Mouse (Mus musculus) left cerebral cortex, postnatal 14 days (tissue): ENCODE results near the gene Gzmn. TPM values are rescaled to one million over a fixed set of nuclear protein-coding genes. Genes with fewer than 3 reads are reported as not detected.
"Not testable (repeated sequence)": the region's sequence is repeated elsewhere in the genome, so short reads cannot be mapped to it uniquely, and the experiment has no call there.

Experiments
- DNase-seq, 2 experiments: peaks; one replicate each; pipeline ENCODE4 v3.0.0; 2021 to 2022; ENCODE audit warnings: low spot score in 2 of 2, mixed read lengths in 1 of 2
- intact Hi-C: fragments of 180-260 bp; cut with DNase I; formaldehyde crosslinking; loops from one replicate; pipeline ENCODE4 v1.15.1; 2025
- long read RNA-seq, 2 experiments: library from polyadenylated mRNA; stranded (forward); transcript quantifications; one replicate each; pipeline ENCODE4 v2.0.0; 2021
- total RNA-seq, 2 experiments: library from RNA; stranded (reverse); gene quantifications; 2 replicates each; pipeline ENCODE4 v1.2.3; 2021

Gzmn gene
- total RNA-seq: not detected
- long read RNA-seq, experiment 1: 0 reads
- long read RNA-seq, experiment 2: 0 reads

DNA sequence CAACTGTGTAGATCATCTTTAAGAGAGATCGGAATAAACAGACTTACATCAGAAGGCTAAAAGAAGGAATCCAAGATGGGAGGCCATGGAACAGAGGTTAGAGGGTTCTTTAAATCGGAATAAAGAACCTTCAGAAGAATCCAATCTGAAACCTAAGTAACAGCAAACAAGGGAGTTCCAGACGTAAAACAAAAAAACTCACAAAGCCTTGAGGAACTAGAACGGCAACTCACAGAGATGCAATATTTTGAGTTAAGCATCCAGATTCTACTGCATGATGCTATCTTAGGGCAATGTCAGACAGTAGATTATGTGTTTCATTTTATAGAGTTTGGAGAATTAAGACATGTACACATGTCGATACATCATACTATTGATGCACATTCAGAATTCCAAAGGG, at the start of gene Gzmn:
Gene Gzmn (minus strand): TSS at position 101 of the 400 bp plus-strand sequence.
- intact Hi-C loops: no loop called here
- DNase-seq: no peak

DNA sequence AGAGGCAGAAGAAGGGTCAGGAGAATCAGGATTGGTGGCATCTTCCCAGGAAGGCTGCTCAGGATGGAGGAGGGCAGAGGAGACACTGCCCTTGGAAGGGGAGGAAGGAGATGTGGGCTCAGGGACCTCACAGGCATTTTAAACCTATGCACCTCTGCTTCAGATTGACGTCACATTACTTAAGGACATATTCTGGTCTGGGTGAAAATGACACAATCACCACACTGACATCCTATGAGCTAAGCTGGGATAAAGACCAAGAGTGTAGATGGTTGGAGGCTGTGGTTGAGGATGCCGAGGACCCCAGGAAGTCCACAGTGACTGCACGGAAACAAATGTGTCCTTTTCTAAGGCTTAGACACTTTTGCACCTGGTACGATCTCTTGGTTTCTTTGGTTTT, 36.9 kb upstream of the Gzmn start, which contains the start of gene Gzmf:
Gene Gzmf (minus strand): TSS at position 101 of the 400 bp plus-strand sequence.
- no peak for DNase-seq
- intact Hi-C loops: no loop called here

DNA sequence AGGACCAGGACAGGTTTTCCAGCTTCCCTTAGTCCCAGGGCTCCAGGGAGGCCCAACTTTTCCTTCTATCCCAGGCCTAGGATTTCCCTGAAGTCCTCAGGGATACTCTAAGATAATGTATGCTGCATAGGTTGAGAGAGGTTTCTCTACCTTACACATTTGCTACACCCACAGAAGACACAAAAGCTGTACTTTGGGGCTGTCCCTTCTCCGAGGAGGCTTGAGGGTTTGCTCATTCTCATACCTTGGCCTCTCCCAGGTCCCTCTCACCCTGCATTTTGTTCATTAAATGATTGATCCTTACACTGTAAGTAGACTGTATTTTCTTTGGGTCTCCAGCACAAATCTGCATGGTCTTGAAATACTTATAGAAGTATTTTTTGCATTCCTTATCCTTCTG, 31.2 kb upstream of the Gzmn start:
- intact Hi-C loops: loop anchor here (5.0 kb wide), 1 partner anchor 97 kb away; no protein-coding TSS in a partner anchor
- no peak for DNase-seq

DNA sequence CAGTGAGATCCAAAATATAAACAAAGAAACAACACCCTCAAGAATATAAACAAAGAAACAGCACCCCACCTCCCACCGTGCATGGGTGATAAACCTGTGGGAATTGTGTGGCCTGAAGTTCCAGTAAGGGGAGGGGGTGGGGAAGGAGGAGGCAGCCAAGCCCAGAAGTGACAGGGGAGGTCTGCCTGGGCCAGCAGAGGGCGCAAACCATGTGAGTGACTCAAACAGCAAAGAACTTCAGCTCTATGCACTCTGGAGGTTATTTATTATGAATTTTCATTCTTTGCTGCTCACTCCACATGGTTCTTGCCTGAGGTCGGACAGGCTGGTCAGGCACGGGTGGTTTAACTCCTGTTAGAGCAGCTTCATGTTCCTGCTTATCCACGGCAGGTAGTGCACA, 30.6 kb upstream of the Gzmn start:
- peak in 1 of 2 experiments; percentile 9 for DNase-seq
- intact Hi-C loops: loop anchor here (5.0 kb wide), 1 partner anchor 97 kb away; no protein-coding TSS in a partner anchor

DNA sequence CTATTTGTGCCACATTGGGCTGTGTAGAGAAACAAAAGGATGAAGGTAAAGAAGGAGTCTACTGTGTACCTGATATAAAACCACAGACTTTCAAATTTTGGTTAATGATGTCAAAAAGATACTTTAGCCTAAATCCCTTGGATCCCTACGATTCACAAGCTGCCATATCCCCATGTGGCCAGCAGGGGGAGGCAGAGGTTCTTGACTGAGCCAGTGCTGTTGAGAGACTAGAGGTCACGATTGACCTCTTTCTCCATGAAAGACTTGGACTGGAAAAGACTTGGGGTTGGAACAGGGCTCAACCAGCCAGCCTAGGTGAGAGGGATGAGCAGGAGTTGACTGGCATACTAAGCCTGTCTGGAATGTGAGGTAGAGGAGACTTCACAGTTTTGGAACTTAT, 29.6 kb upstream of the Gzmn start:
- intact Hi-C loops: no loop called here
- DNase-seq: peak; percentile 59 to 73

DNA sequence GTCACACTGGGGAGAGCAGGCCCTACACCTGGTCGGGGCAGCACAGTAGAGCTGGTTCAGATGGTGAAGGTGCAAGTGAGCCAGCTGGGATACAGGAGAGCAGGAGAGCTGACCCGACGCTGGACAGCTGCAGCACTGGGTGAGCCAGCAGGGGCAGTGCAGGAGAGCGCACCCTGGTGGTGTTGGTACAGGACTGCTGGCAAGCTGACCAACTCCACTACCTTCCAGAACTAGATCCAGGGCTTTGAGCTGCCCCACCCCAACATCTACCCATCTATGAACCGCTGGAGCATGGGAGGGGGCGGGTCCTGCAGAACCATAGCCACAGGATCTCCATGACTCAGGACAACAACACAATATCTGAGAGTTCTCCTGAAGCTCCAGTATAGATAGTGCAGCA, 12.5 kb upstream of the Gzmn start:
- intact Hi-C loops: no loop called here
- no peak for DNase-seq

DNA sequence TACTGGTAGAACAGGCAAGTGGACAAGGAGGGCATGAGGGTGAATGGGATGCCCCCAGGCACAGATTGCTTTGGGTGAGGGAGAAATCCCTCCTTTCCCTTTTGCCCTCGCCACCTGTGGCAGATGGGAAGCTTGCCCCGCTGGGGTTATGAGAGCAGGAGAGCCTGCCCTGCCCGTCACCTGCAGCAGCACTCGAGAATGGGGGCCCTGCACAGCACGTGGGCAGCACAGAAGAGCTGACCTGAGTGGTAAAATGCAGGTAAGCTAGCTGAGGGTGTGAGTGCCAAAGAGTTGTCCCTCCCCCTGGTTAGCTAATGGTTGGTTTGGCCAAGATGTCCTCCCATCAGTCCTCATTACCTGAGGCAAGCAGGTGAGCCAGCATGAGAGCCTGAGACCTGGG, 12.1 kb upstream of the Gzmn start:
- DNase-seq: no peak
- intact Hi-C loops: no loop called here

DNA sequence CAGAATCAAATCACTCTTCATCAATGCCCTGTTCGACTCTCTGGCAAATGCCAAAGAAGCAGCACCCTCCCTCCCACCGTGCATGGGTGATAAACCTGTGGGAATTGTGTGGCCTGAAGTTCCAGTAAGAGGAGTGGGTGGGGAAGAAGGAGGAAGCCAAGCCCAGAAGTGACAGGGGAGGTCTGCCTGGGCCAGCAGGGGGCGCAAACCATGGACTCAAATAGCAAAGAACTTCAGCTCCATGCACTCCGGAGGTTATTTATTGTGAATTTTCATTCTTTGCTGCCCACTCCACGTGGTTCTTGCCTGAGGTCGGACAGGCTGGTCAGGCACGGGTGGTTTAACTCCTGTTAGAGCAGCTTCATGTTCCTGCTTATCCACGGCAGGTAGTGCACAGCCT, 3.3 kb upstream of the Gzmn start:
- intact Hi-C loops: not testable (repeated sequence)
- DNase-seq: peak; percentile 11 to 14

DNA sequence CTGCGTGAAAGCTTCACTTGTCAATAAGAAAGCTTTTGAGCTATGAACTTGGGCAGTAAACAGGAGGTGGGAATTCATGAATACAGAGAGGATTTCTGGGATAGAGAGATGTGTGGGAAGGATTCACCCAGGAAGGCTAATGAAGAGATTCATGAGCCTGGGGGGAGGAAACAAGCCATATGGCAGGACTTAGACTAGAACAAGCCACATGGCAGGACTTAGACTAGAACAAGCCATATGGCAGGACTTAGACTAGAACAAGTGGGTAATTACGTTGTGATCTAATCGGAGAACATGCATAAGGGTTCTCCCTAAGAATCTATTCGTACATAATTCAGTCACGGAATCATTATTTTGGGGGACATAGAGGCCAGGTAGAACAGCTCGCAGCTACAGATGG, 1.0 kb downstream of the Gzmn start:
- DNase-seq: no peak
- intact Hi-C loops: no loop called here

DNA sequence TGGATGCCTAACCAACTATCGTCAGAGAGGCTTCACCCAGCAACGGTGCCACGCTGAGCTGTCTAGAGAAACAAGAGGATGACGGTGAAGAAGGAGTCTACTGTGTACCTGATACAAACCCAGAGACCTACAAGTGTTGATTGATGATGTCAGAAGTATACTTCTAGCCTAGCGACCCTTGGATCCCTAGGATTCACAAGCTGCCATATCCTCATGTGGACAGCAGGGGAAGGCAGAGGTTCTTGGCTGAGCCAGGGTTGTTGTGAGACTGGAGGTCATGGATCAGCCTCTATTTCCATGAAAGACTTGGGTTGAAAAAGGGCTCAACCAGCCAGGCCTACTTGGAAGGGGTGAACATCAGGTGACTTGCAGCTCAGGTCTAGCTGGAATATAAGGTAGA, 1.7 kb downstream of the Gzmn start:
- no peak for DNase-seq
- intact Hi-C loops: no loop called here

DNA sequence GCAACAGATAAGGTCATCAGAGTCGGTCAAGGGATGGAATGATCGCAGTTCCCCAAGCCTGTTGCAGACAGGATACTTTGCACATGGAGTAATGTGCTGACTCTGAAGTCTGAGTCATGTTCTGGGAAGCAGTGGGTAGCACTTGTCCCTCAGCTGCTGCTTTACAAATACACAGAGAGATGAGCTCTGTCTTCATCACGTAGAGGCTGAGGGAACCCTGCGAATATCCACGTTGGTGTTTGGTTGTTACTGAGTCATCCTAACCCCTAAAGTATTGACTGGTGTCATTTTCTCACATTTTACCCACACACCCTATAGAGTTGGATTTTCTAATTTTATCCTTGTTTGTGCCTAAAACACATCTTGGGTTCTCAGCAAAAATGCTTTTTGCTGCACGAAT, 6.4 kb downstream of the Gzmn start:
- intact Hi-C loops: no loop called here
- DNase-seq: peak; percentile 15 to 55

DNA sequence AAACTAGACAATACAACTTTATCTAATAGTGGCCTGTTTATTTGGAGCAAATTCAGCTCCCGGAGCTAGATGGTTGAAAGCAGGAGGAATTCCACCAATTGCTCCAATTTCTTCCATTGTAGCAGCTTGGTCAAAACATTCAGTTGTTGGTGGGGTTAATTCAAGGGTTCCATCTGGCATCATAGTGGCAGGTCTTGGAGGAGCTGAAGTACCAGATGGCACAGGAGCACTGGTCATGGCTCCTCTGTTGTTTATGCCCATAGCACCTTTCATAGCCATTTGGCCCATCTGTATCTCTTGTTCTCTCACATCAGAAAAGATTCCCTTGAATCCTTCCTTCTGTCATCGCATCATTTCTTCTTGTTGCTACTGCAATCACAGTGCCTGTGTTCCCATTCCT, 12.3 kb downstream of the Gzmn start:
- no peak for DNase-seq
- intact Hi-C loops: no loop called here

DNA sequence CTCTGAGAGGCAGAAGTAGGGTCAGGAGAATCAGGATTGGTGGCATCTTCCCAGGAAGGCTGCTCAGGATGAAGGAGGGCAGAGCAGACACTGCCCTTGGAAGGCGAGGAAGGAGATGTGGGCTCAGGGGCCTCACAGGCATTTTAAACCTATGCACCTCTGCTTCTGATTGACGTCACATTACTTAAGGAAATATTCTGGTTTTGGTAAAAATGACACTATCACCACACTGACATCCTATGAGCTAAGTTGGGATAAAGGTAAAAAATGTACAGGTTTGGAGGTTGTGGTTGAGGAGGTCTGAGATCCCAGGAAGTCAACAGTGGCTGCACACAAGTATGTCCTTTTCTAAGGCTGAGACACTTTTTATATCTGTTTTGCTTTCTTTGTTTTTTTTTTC, 14.9 kb downstream of the Gzmn start, which contains the start of gene Gzmg:
Gene Gzmg (minus strand): TSS at position 101 of the 400 bp plus-strand sequence.
- intact Hi-C loops, DNase-seq: not testable (repeated sequence)

DNA sequence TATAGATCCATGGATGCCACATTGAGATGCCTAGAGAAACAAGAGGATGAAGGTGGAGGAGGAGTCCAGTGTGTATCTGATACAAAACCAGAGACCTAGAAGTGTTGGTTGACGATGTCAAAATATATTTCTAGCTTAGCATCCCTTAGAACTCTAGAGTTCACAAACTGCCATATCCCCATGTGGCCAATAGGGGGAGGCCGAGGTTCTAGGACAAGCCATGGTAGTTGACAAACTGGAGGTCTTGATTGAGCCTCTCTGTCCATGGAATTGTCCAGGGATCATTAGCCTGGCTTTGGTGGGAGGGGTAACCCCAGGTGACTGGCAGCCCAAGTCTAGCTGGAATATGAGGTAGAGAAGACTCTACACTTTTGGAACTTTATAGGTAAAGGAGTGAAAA, 19.1 kb downstream of the Gzmn start:
- DNase-seq: no peak
- intact Hi-C loops: no loop called here

DNA sequence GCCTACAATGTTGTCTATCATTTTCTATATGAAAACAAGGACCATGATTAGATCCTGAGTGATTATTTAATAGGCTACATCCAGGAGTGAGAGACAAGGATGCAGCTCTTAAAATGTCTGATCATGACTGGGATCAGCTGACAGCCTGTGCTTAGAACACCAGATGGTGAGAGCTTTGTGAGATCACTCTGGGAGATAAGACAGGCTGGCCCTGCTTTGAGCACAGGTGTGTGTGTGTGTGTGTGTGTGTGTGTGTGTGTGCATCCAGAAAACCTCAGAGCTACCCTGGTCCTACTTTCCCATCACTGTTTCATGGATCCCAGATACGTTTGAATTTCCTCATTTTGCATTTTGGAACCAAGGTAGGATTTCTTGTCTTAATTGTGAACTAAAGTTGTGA, 40.7 kb downstream of the Gzmn start:
- DNase-seq, intact Hi-C loops: not testable (repeated sequence)

DNA sequence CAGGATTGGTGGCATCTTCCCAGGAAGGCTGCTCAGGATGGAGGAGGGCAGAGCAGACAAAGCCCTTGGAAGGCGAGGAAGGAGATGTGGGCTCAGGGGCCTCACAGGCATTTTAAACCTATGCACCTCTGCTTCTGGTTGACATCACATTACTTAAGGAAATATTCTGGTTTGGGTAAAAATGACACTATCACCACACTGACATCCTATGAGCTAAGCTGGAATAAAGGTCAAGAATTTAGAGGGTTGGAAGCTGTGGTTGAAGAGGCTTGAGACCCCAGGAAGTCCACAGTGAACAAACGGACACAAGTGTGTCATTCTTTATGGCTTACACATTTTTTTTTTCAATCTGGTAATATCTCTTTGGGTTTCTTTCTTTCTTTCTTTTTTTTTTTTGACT, 41.9 kb downstream of the Gzmn start, which contains the start of gene Gzmd:
Gene Gzmd (minus strand): TSS at position 101 of the 400 bp plus-strand sequence.
- intact Hi-C loops, DNase-seq: not testable (repeated sequence)

DNA sequence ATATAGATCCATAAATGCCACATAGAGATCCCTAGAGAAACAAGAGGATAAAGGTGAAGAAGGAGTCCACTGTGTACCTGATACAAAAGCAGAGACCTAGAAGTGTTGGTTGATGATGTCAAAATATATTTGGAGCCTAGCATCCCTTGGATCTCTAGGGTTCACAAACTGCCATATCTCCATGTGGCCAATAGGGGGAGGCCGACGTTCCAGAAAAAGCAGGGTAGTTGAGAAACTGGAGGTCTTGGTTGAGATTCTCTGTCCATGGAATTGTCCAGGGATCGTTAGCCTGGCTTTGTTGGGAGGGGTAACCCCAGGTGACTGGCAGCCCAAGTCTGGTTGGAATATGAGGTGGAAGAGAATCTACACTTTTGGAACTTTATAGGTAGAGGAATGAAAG, 46.1 kb downstream of the Gzmn start:
- no peak for DNase-seq
- intact Hi-C loops: no loop called here

DNA sequence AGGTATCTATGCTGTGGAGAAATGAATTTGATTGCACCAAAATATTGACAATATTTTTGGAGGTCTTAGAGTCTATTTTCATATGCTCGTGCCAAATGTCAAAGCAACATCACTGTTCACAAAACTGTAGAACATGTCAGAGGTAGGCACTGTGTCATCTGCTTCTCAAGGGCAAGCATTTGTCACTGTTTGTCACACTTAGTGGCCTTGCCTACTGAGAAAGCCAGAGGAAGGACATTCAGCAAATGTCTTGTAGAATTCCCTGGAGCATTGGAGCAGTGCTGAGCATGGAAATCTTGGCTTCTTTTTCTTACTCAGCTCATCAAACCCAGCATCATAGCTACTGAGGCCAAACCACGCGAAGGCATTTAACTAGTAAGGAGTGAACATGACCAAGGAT, 50.9 kb downstream of the Gzmn start:
- intact Hi-C loops: no loop called here
- DNase-seq: no peak

DNA sequence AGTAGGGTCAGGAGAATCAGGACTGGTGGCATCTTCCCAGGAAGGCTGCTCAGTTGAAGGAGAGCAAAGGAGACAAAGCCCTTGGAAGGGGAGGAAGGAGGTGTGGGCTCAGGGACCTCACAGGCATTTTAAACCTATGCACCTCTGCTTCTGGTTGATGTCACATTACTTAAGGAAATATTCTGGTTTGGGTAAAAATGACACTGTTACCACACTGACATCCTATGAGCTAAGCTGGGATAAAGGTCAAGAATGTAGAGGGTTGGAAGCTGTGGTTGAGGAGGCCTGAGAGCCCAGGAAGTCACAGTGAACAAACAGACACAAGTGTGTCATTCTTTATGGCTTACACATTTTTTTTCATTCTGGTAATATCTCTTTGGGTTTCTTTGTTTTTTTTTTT, 53.9 kb downstream of the Gzmn start, which contains the start of gene Gzme:
Gene Gzme (minus strand): TSS at position 101 of the 400 bp plus-strand sequence.
- no peak for DNase-seq
- intact Hi-C loops: no loop called here
